Mouse (Mus musculus) ES-Bruce4 (cell line): ENCODE measurements around the gene Rpl32.

Source experiments
- CTCF ChIP-seq: IDR thresholded peaks from one replicate; pipeline ENCODE4 v1.8.1; 2011; ENCODE audit warnings: low read depth, low read length
- EP300 ChIP-seq: IDR thresholded peaks from 2 replicates; pipeline ENCODE4 v1.6.1; 2011; ENCODE audit warnings: low read depth, low read length; ENCODE audit not compliant: insufficient read depth
- POLR2A ChIP-seq: IDR thresholded peaks from one replicate; pipeline ENCODE4 v1.8.1; 2011; ENCODE audit warnings: low read length; ENCODE audit not compliant: insufficient read depth

- no peak for TF ChIP-seq POLR2A
- TF ChIP-seq CTCF, result no peak
- TF ChIP-seq EP300, result no peak
Observed at GRCm38 (mm10) chr6:115755536-115755935, 53.0 kb downstream of the Rpl32 start.
